Mouse (Mus musculus) lung, embryonic 16.5 days (tissue): ENCODE measurements around the gene Plgrkt. TPM values are rescaled to one million over a fixed set of nuclear protein-coding genes. Genes with fewer than 3 reads are reported as not detected.

Experiments
- ATAC-seq: fragments of 200-750 bp; cut with Nextera tagmentation; 2 replicates; pipeline ENCODE4 v1.8.0; 2017; ENCODE audit warnings: low read depth, mild to moderate bottlenecking, moderate library complexity
- H3K27ac ChIP-seq: fragments of 300-500 bp; sonication (generic); 2 replicates; pipeline ENCODE4 v1.5.1; 2014; ENCODE audit warnings: mild to moderate bottlenecking, control low read depth, low read length
- H3K27me3 ChIP-seq: fragments of 300-500 bp; sonication (generic); 2 replicates; pipeline ENCODE4 v1.6.1; 2014; ENCODE audit warnings: low read depth, low read length, mixed read lengths; ENCODE audit not compliant: control insufficient read depth, insufficient read depth
- H3K36me3 ChIP-seq: fragments of 300-500 bp; sonication (generic); 2 replicates; pipeline ENCODE4 v1.6.1; 2014; ENCODE audit warnings: low read length; ENCODE audit not compliant: control insufficient read depth, insufficient read depth
- H3K4me1 ChIP-seq: fragments of 300-500 bp; sonication (generic); replicated peaks from 2 replicates; pipeline ENCODE4 v1.6.1; 2014; ENCODE audit warnings: low read length, mixed read lengths; ENCODE audit not compliant: control insufficient read depth, insufficient read depth
- H3K4me2 ChIP-seq: fragments of 300-500 bp; sonication (generic); 2 replicates; pipeline ENCODE4 v1.6.1; 2014; ENCODE audit warnings: low read depth, low read length, control low read depth
- H3K4me3 ChIP-seq: fragments of 300-500 bp; sonication (generic); 2 replicates; pipeline ENCODE4 v1.5.1; 2014; ENCODE audit warnings: mild to moderate bottlenecking, low read length, control low read depth
- H3K9ac ChIP-seq: fragments of 300-500 bp; sonication (generic); 2 replicates; pipeline ENCODE4 v1.6.1; 2014; ENCODE audit warnings: low read length, control low read depth
- H3K9me3 ChIP-seq: fragments of 300-500 bp; sonication (generic); 2 replicates; pipeline ENCODE4 v1.6.1; 2016; ENCODE audit warnings: low read length; ENCODE audit not compliant: control insufficient read depth
- WGBS: fragments of 180-500 bp; shearing (Covaris S2); extraction: QIAGEN DNeasy Blood & Tissue Kit; methylation state at CpG from one replicate; pipeline ENCODE4 v1.1.7; 2014; 5-methylcytosine and 5-hydroxymethylcytosine counted together
- polyA plus RNA-seq: library from polyadenylated mRNA; unstranded; fragments of >200 nt; fragmentation: Nextera tagmentation; extraction: Ambion mirVana; gene quantifications from 2 replicates; pipeline ENCODE4 v1.2.1, GENCODE M21; 2015

The Plgrkt gene
- polyA plus RNA-seq, 1 experiment from 2014 or later, result 56.0 TPM

GRCm38 (mm10) chr19:29345636-29346035, 21.6 kb downstream of the Plgrkt start:
- Histone ChIP-seq H3K9ac (no peak overlapping the region), H3K9me3 (no peaks in the 10 kb centered on the region), H3K36me3 (no peaks in the 10 kb centered on the region), H3K4me3 (no peak overlapping the region), H3K27ac (no peak overlapping the region), H3K4me2 (no peak overlapping the region), H3K27me3 (no peaks in the 10 kb centered on the region), H3K4me1 (no peaks in the 10 kb centered on the region)
- no peak for ATAC-seq
- WGBS, result 72% methylated on average over 6 of the region's 6 CpGs

GRCm38 (mm10) chr19:29344868-29345267, 22.3 kb downstream of the Plgrkt start:
- no peak for ATAC-seq
- no peak overlapping the region for H3K4me3 ChIP-seq

DNA sequence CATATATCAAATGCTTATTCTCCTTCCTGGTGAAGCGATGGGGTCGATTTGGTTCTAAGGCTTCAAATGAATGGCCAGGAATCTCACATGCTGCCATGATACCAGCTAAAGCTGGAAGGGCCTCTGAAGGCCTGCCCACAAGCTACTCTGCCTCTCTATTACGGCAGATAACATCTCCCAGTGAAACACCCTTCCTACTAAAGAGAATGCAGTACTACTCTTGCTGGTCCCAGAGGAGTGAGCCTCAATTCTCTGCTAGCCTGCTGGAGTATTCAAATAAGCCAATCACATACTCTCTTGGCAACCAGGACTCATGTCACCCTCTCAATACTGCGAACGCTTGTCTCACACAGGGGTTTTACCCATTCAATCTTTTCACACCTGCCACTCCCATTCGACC, 24.9 kb downstream of the Plgrkt start:
- Histone ChIP-seq H3K27ac (no peak overlapping the region), H3K4me1 (no peaks in the 10 kb centered on the region), H3K9ac (no peak overlapping the region), H3K27me3 (no peaks in the 10 kb centered on the region), H3K9me3 (no peaks in the 10 kb centered on the region), H3K36me3 (no peaks in the 10 kb centered on the region), H3K4me3 (no peak overlapping the region), H3K4me2 (no peak overlapping the region)
- WGBS, result 76% methylated on average over 6 of the region's 6 CpGs
- ATAC-seq, result no peak

More at GRCm38 (mm10) chr19:29344868-29345267, 22.3 kb downstream of the Plgrkt start:
- Histone ChIP-seq H3K27ac (no peak overlapping the region), H3K4me2 (no peak overlapping the region), H3K36me3 (no peaks in the 10 kb centered on the region), H3K9me3 (no peaks in the 10 kb centered on the region), H3K9ac (no peak overlapping the region), H3K27me3 (no peaks in the 10 kb centered on the region), H3K4me1 (no peaks in the 10 kb centered on the region)

DNA sequence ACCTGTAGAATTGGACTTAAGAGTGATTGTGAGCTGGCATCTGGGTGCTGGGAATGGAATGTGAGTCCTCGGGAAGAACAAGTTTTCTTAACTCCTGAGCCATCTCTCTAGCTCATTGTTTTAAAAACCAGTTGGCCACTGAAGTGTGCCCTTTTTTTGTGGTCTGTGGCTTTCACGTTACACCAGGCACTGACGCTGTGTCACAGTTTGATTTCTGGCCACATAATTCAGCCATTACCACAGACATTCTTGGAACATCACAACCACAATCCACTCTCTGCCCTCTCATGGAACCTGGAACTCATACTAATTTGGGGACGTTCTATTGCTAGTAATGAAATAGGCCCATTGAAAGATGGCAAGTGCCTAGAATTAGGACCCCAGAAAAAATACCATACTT, 26.2 kb downstream of the Plgrkt start:
- Histone ChIP-seq H3K36me3 (no peaks in the 10 kb centered on the region), H3K4me2 (no peak overlapping the region), H3K4me1 (no peaks in the 10 kb centered on the region), H3K9ac (no peak overlapping the region), H3K27me3 (no peaks in the 10 kb centered on the region), H3K4me3 (no peak overlapping the region), H3K27ac (no peak overlapping the region), H3K9me3 (no peaks in the 10 kb centered on the region)
- 78% methylated on average over 4 of the region's 4 CpGs for WGBS
- ATAC-seq, result no peak

DNA sequence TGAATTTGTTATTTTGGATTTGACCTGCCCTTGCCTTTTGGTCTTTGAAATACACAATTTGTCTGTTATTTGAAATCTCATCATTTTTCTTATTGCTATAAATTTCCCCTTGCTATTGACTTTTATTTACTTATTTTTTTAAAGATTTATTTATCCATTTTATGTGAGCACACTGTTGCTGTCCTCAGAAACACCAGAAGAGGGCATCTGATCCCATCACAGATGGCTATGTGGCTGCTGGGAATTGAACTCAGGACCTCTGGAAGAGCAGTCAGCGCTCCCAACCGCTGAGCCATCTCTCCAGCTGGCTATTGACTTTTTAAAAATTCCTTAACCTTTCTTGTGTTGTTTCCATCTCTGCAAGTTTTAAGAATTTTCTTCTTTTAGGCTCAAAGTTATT, 30.6 kb downstream of the Plgrkt start:
- WGBS, result 94% methylated on average over 2 of the region's 2 CpGs
- Histone ChIP-seq H3K4me3 (no peak overlapping the region), H3K36me3 (no peaks in the 10 kb centered on the region), H3K9me3 (no peaks in the 10 kb centered on the region), H3K9ac (no peak overlapping the region), H3K27me3 (peaks cover 8% of the 10 kb centered on the region; the same call in 1 of the 2 replicates), H3K4me1 (no peaks in the 10 kb centered on the region; the same call in 1 of the 2 replicates), H3K27ac (no peak overlapping the region), H3K4me2 (no peak overlapping the region)
- ATAC-seq, result no peak

- Histone ChIP-seq H3K4me1 (no peaks in the 10 kb centered on the region; the same call in 1 of the 2 replicates), H3K27ac (no peak within 1 kb of the TSS), H3K4me3 (peak within 1 kb of the TSS; percentile 31), H3K4me2 (peak within 1 kb of the TSS; percentile 60), H3K27me3 (peaks cover 8% of the 10 kb centered on the region; the same call in 1 of the 2 replicates), H3K9me3 (no peaks in the 10 kb centered on the region), H3K9ac (peak within 1 kb of the TSS; percentile 46), H3K36me3 (no peaks in the 10 kb centered on the region)
- 3% methylated on average over 23 of the region's 23 CpGs for WGBS
- ATAC-seq, result peak; percentile 66; the same call in 1 of the 2 replicates
Observed at GRCm38 (mm10) chr19:29334068-29334745, 33.0 kb downstream of the Plgrkt start, which contains the start of gene Rln1. Gene Rln1 (minus strand): TSS chr19:29334670.

DNA sequence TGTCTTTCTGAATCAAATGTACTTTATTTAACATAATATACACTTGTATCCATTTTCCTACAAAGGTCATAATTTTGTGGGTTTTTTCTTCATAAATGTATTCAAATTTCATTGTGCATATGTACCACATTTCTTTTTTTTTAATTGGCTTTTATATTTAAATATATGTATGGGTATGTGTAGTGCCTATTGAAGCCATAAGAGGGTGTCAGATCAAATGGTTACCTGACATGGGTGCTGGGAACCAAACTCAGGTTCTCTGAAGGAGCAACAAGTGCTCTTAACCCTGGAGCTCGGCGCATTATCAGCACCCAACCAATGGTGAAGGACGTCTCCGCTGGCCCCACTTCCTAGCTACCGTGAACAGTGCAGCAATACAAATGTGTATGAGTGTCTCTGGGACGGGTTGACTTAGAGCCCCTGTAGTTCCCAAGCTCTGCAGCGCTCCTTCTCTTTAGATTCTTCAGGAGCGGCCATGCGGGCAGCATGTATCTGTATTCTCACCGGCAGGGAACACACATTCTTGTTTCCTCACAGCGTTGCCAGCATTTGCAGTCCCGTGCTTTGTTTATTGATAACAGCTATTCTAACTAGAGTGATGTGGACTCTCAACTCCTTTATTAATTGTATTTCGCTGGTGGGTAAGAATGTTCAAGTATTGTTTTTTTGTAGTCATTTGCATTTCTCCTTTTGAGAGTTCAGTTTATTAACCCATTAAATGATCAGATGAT, 40.2 kb downstream of the Plgrkt start:
- Histone ChIP-seq H3K4me3 (no peak overlapping the region), H3K27me3 (peaks cover 2% of the 10 kb centered on the region; the same call in 1 of the 2 replicates), H3K27ac (no peak overlapping the region), H3K4me2 (no peak overlapping the region), H3K9ac (no peak overlapping the region), H3K9me3 (no peaks in the 10 kb centered on the region), H3K4me1 (peaks cover 6% of the 10 kb centered on the region), H3K36me3 (no peaks in the 10 kb centered on the region)
- no peak for ATAC-seq
- WGBS, result 70% methylated on average over 13 of the region's 13 CpGs

DNA sequence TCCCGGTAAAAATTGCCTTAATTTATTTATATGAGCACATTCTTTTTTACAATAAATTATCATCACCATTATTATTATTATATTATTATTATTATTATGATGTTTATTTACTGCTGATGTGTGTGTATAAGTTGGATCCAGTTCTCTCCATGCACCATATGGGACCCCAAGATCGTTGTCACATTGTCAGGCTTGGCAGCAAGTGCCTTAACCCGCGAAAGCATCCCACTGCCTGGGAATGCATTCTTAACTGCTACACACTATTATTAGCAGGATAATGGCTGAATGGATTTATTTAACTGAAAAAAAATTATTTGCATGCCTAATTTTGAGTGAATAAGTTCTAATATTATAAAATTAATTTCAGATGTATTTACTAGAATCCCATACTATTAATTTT, 40.8 kb downstream of the Plgrkt start:
- Histone ChIP-seq H3K9me3 (no peaks in the 10 kb centered on the region), H3K27ac (no peak overlapping the region), H3K36me3 (no peaks in the 10 kb centered on the region), H3K4me1 (peaks cover 6% of the 10 kb centered on the region), H3K27me3 (peaks cover 2% of the 10 kb centered on the region; the same call in 1 of the 2 replicates), H3K4me3 (no peak overlapping the region), H3K9ac (no peak overlapping the region), H3K4me2 (no peak overlapping the region)
- no peak for ATAC-seq
- 82% methylated on average over 4 of the region's 4 CpGs for WGBS

DNA sequence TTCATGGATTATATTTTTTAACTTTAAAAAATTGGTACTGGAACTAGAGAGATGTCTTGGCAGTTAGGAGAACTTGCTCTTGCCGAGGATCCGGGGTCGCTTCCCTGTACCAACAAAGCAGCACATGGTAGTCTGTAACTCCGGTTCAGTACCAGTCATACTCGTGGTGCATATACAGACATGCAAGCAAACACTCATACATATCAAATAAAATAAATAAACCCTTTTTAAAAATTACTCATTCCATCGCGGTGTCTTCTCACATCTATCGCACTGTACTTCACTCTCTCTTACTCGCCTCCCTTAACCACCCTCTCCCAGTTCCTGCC, 41.4 kb downstream of the Plgrkt start:
- H3K4me3 ChIP-seq, result peak overlapping the region; percentile 49
- H3K4me1 ChIP-seq, result peaks cover 6% of the 10 kb centered on the region
- WGBS, result 30% methylated on average over 9 of the region's 9 CpGs
- H3K27me3 ChIP-seq, result peaks cover 2% of the 10 kb centered on the region; the same call in 1 of the 2 replicates
- peak; percentile 7; the same call in 1 of the 2 replicates for ATAC-seq
- H3K9ac ChIP-seq, result no peak overlapping the region
- H3K27ac ChIP-seq, result no peak overlapping the region
- no peaks in the 10 kb centered on the region for H3K36me3 ChIP-seq
- H3K9me3 ChIP-seq, result no peaks in the 10 kb centered on the region
- H3K4me2 ChIP-seq, result peak overlapping the region; percentile 82
